Mouse (Mus musculus) embryonic fibroblast, embryonic 13.5 days (primary cell): Measurements from ENCODE around the gene Tspear.

Experiments
- CTCF ChIP-seq: IDR thresholded peaks from 2 replicates; pipeline ENCODE4 v1.5.1; 2011; ENCODE audit warnings: mild to moderate bottlenecking, control low read depth, low read length, moderate library complexity, borderline replicate concordance; ENCODE audit not compliant: insufficient read depth
- POLR2A ChIP-seq: IDR thresholded peaks from 2 replicates; pipeline ENCODE4 v1.6.1; 2011; ENCODE audit warnings: low read depth, mild to moderate bottlenecking, control low read depth, low read length, moderate library complexity

GRCm38 (mm10) chr10:77882553-77882952 lies 196.2 kb downstream of the Tspear start:
- no peak for TF ChIP-seq CTCF
- no peak for TF ChIP-seq POLR2A
